Mouse (Mus musculus) forebrain, embryonic 16.5 days (tissue): ENCODE data around the gene Dtx1. TPM values are rescaled to one million over a fixed set of nuclear protein-coding genes. Genes with fewer than 3 reads are reported as not detected.

Source experiments
- ATAC-seq: fragments of 200-750 bp; cut with Nextera tagmentation; 2 replicates; pipeline ENCODE4 v1.8.0; 2017; ENCODE audit warnings: mild to moderate bottlenecking, moderate library complexity
- H3K27ac ChIP-seq: fragments of 300-500 bp; sonication (generic); 2 replicates; pipeline ENCODE4 v1.5.1; 2014; ENCODE audit warnings: low read length, control low read depth
- H3K27me3 ChIP-seq: fragments of 300-500 bp; sonication (generic); replicated peaks from 2 replicates; pipeline ENCODE4 v1.6.1; 2014; ENCODE audit warnings: low read length; ENCODE audit not compliant: control insufficient read depth, insufficient read depth
- H3K36me3 ChIP-seq: fragments of 300-500 bp; sonication (generic); 2 replicates; pipeline ENCODE4 v1.6.1; 2014; ENCODE audit not compliant: control insufficient read depth, insufficient read depth
- H3K4me1 ChIP-seq: fragments of 300-500 bp; sonication (generic); replicated peaks from 2 replicates; pipeline ENCODE4 v1.6.1; 2014; ENCODE audit warnings: low read length; ENCODE audit not compliant: control insufficient read depth, insufficient read depth
- H3K4me2 ChIP-seq: fragments of 300-500 bp; sonication (generic); 2 replicates; pipeline ENCODE4 v1.6.1; 2014; ENCODE audit warnings: mild to moderate bottlenecking, low read length, control low read depth
- H3K4me3 ChIP-seq: fragments of 300-500 bp; sonication (generic); replicated peaks from 2 replicates; pipeline ENCODE4 v1.5.1; 2014; ENCODE audit warnings: mild to moderate bottlenecking, low read length, control low read depth
- H3K9ac ChIP-seq: fragments of 300-500 bp; sonication (generic); replicated peaks from 2 replicates; pipeline ENCODE4 v1.6.1; 2014; ENCODE audit warnings: low read depth, low read length, control low read depth
- H3K9me3 ChIP-seq: fragments of 300-500 bp; sonication (generic); 2 replicates; pipeline ENCODE4 v1.6.1; 2016; ENCODE audit warnings: low read length; ENCODE audit not compliant: control insufficient read depth
- WGBS: fragments of 180-500 bp; shearing (Covaris S2); extraction: QIAGEN DNeasy Blood & Tissue Kit; methylation state at CpG from one replicate; pipeline ENCODE4 v1.1.7; 2014; 5-methylcytosine and 5-hydroxymethylcytosine counted together
- polyA plus RNA-seq: library from polyadenylated mRNA; unstranded; fragments of >200 nt; fragmentation: Nextera tagmentation; extraction: Ambion mirVana; gene quantifications from 2 replicates; pipeline ENCODE4 v1.2.1, GENCODE M21; 2015

Gene Dtx1
- polyA plus RNA-seq, 1 experiment from 2014 or later: 44.1 TPM

GRCm38 (mm10) chr5:120651230-120651629 lies 60.5 kb downstream of the Dtx1 start:
- Histone ChIP-seq H3K4me3 (no peak overlapping the region), H3K9ac (no peak overlapping the region), H3K27me3 (peaks cover 24% of the 10 kb centered on the region), H3K4me1 (peaks cover 26% of the 10 kb centered on the region), H3K9me3 (no peaks in the 10 kb centered on the region), H3K36me3 (no peaks in the 10 kb centered on the region), H3K27ac (no peak overlapping the region), H3K4me2 (no peak overlapping the region)
- 83% methylated on average over 5 of the region's 5 CpGs for WGBS
- no peak for ATAC-seq

GRCm38 (mm10) chr5:120649938-120650337 lies 61.8 kb downstream of the Dtx1 start:
- Histone ChIP-seq H3K27me3 (peaks cover 24% of the 10 kb centered on the region), H3K4me3 (no peak overlapping the region), H3K9ac (no peak overlapping the region), H3K27ac (no peak overlapping the region), H3K4me2 (no peak overlapping the region), H3K9me3 (no peaks in the 10 kb centered on the region), H3K4me1 (peaks cover 26% of the 10 kb centered on the region), H3K36me3 (no peaks in the 10 kb centered on the region)
- 22% methylated on average over 13 of the region's 13 CpGs for WGBS
- no peak for ATAC-seq

- Histone ChIP-seq H3K4me1 (peaks cover 22% of the 10 kb centered on the region), H3K9ac (peak overlapping the region; percentile 25; the same call in 1 of the 2 replicates), H3K36me3 (no peaks in the 10 kb centered on the region), H3K27ac (no peak overlapping the region), H3K4me2 (peak overlapping the region; percentile 48), H3K27me3 (peaks cover 24% of the 10 kb centered on the region), H3K9me3 (no peaks in the 10 kb centered on the region), H3K4me3 (peak overlapping the region; percentile 9)
- WGBS: under 1% methylated on average over 21 of the region's 21 CpGs
- no peak for ATAC-seq
Observed at GRCm38 (mm10) chr5:120649374-120649933, 62.3 kb downstream of the Dtx1 start.

GRCm38 (mm10) chr5:120648569-120649373 lies 63.0 kb downstream of the Dtx1 start, which contains the start of gene Rasal1:
Rasal1 (plus strand) TSS chr5:120648812.
- H3K9me3 ChIP-seq: no peaks in the 10 kb centered on the region
- H3K27me3 ChIP-seq: peaks cover 24% of the 10 kb centered on the region
- ATAC-seq: peak; percentile 43
- peak within 1 kb of the TSS; percentile 48 for H3K4me2 ChIP-seq
- H3K36me3 ChIP-seq: no peaks in the 10 kb centered on the region
- H3K9ac ChIP-seq: peak within 1 kb of the TSS; percentile 25; the same call in 1 of the 2 replicates
- H3K27ac ChIP-seq: no peak within 1 kb of the TSS
- peak within 1 kb of the TSS; percentile 9 for H3K4me3 ChIP-seq
- H3K4me1 ChIP-seq: peaks cover 19% of the 10 kb centered on the region
- 1% methylated on average over 50 of the region's 53 CpGs for WGBS

GRCm38 (mm10) chr5:120647814-120648491 lies 63.8 kb downstream of the Dtx1 start:
- Histone ChIP-seq H3K27me3 (peaks cover 24% of the 10 kb centered on the region), H3K4me2 (no peak overlapping the region), H3K4me1 (peaks cover 13% of the 10 kb centered on the region), H3K9ac (no peak overlapping the region), H3K27ac (no peak overlapping the region), H3K4me3 (no peak overlapping the region), H3K36me3 (no peaks in the 10 kb centered on the region), H3K9me3 (no peaks in the 10 kb centered on the region)
- WGBS: 37% methylated on average over 12 of the region's 12 CpGs
- ATAC-seq: no peak

- no peak overlapping the region for H3K9ac ChIP-seq
- H3K27me3 ChIP-seq: peaks cover 24% of the 10 kb centered on the region
- no peak overlapping the region for H3K4me2 ChIP-seq
- no peak overlapping the region for H3K27ac ChIP-seq
- peaks cover 13% of the 10 kb centered on the region for H3K4me1 ChIP-seq
- H3K36me3 ChIP-seq: no peaks in the 10 kb centered on the region
- 91% methylated on average over 3 of the region's 4 CpGs for WGBS
- no peak overlapping the region for H3K4me3 ChIP-seq
- ATAC-seq: no peak
- H3K9me3 ChIP-seq: no peaks in the 10 kb centered on the region
Observed at GRCm38 (mm10) chr5:120647361-120647760, 64.4 kb downstream of the Dtx1 start.

- H3K9ac ChIP-seq: no peak overlapping the region
- no peak overlapping the region for H3K4me3 ChIP-seq
- WGBS: 38% methylated on average over 6 of the region's 6 CpGs
- no peak overlapping the region for H3K4me2 ChIP-seq
- H3K36me3 ChIP-seq: no peaks in the 10 kb centered on the region
- no peak for ATAC-seq
- peaks cover 24% of the 10 kb centered on the region for H3K27me3 ChIP-seq
- peaks cover 13% of the 10 kb centered on the region for H3K4me1 ChIP-seq
- H3K27ac ChIP-seq: no peak overlapping the region
- no peaks in the 10 kb centered on the region for H3K9me3 ChIP-seq
Observed at GRCm38 (mm10) chr5:120645851-120646250, 65.9 kb downstream of the Dtx1 start.

- no peak overlapping the region for H3K4me3 ChIP-seq
- peaks cover 9% of the 10 kb centered on the region for H3K27me3 ChIP-seq
- H3K9ac ChIP-seq: no peak overlapping the region
- no peak overlapping the region for H3K4me2 ChIP-seq
- peaks cover 8% of the 10 kb centered on the region for H3K4me1 ChIP-seq
- no peaks in the 10 kb centered on the region for H3K9me3 ChIP-seq
- WGBS: 89% methylated on average over 3 of the region's 3 CpGs
- no peak overlapping the region for H3K27ac ChIP-seq
- ATAC-seq: no peak
- H3K36me3 ChIP-seq: no peaks in the 10 kb centered on the region
Observed at GRCm38 (mm10) chr5:120644227-120644626, 67.5 kb downstream of the Dtx1 start.

GRCm38 (mm10) chr5:120643365-120644085 lies 68.2 kb downstream of the Dtx1 start:
- H3K9ac ChIP-seq: no peak overlapping the region
- WGBS: 60% methylated on average over 14 of the region's 14 CpGs
- H3K27me3 ChIP-seq: peaks cover 4% of the 10 kb centered on the region
- no peak for ATAC-seq
- H3K27ac ChIP-seq: no peak overlapping the region
- H3K4me3 ChIP-seq: no peak overlapping the region
- H3K36me3 ChIP-seq: no peaks in the 10 kb centered on the region
- H3K9me3 ChIP-seq: no peaks in the 10 kb centered on the region
- H3K4me1 ChIP-seq: peaks cover under 1% of the 10 kb centered on the region
- no peak overlapping the region for H3K4me2 ChIP-seq
